Mouse (Mus musculus): ENCODE measurements around the gene Rpgrip1. TPM values are rescaled to one million over a fixed set of nuclear protein-coding genes. Genes with fewer than 3 reads are reported as not detected.
A peak's percentile ranks its signal among the peaks of the same experiment; 100 is the strongest.

Rpgrip1 gene
- polyA plus RNA-seq, 1 experiment from 2014 or later = 36.2 TPM

DNA sequence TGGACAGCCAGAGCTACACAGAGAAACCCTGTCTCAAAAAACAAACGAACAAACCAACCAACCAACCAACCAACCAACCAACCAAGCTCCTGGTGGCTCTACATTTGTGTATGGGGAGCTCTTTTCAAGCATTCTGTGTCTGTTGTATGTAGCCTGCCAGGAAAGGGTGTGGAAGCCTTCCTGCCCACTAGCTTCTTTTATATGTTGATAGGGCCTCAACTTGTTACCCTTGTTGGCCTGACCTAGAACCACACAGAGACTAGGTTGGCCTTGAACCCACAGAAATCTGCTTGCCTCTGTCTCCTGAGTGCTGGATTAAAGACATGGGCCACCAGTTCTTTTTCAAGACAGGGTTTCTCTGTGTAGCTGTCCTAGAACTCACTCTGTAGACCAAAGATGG, 3.6 kb downstream of the Rpgrip1 start:
- ATAC-seq = no peak
- H3K4me1 ChIP-seq (ENCODE audit: control insufficient read depth, insufficient read depth, low read depth, low read length) = peaks cover 2% of the 10 kb centered on the region
- H3K27me3 ChIP-seq (replicated peaks; ENCODE audit: control insufficient read depth, insufficient read depth, low read length) = no peaks in the 10 kb centered on the region
- no peaks in the 10 kb centered on the region for H3K36me3 ChIP-seq (ENCODE audit: control insufficient read depth, insufficient read depth, low read length)
- H3K27ac ChIP-seq (ENCODE audit: low read depth, low read length) = no peak overlapping the region
- WGBS = 71% methylated on average over 1 of the region's 1 CpGs
- H3K9ac ChIP-seq (ENCODE audit: low read depth, low read length) = no peak overlapping the region
- no peak overlapping the region for H3K4me2 ChIP-seq (ENCODE audit: low read length)
- H3K4me3 ChIP-seq (ENCODE audit: low read length) = no peak overlapping the region
- no peaks in the 10 kb centered on the region for H3K9me3 ChIP-seq (ENCODE audit: control insufficient read depth, low read length)

- H3K27ac ChIP-seq (ENCODE audit: low read depth, low read length) = no peak overlapping the region
- no peak overlapping the region for H3K4me3 ChIP-seq (ENCODE audit: low read length)
- H3K9me3 ChIP-seq (ENCODE audit: control insufficient read depth, low read length) = no peaks in the 10 kb centered on the region
- H3K9ac ChIP-seq (ENCODE audit: low read depth, low read length) = no peak overlapping the region
- ATAC-seq = no peak
- H3K27me3 ChIP-seq (replicated peaks; ENCODE audit: control insufficient read depth, insufficient read depth, low read length) = no peaks in the 10 kb centered on the region
- no peak overlapping the region for H3K4me2 ChIP-seq (ENCODE audit: low read length)
- 93% methylated on average over 5 of the region's 5 CpGs for WGBS
- no peaks in the 10 kb centered on the region for H3K36me3 ChIP-seq (ENCODE audit: control insufficient read depth, insufficient read depth, low read length)
- H3K4me1 ChIP-seq (ENCODE audit: control insufficient read depth, insufficient read depth, low read depth, low read length) = peaks cover 9% of the 10 kb centered on the region
Observed at GRCm38 (mm10) chr14:52117241-52117640, 6.7 kb downstream of the Rpgrip1 start.

DNA sequence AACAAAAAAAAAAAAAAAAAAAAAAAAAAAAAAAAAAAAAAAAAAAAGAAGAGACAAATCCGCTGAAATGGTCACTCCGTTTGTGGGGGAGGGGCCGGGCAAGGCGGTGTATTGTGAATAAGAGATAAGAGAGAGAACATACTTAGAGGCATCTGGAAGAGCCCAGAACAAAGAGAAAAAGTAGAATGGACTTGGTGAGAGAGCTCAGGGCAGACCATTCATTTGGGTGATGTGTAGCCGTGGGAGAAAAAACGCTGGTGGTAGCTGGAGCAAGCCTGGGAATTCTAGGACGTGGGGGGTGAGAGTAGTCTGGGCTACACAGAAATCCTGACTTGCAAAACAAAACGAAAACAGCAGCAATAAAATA, 7.9 kb downstream of the Rpgrip1 start:
- no peak overlapping the region; the same call in 1 of the 2 replicates for H3K9ac ChIP-seq (ENCODE audit: low read depth, low read length)
- no peaks in the 10 kb centered on the region for H3K9me3 ChIP-seq (ENCODE audit: control insufficient read depth, low read length)
- no peaks in the 10 kb centered on the region for H3K27me3 ChIP-seq (replicated peaks; ENCODE audit: control insufficient read depth, insufficient read depth, low read length)
- WGBS = 18% methylated on average over 8 of the region's 8 CpGs
- ATAC-seq = peak; percentile 46; the same call in 1 of the 2 replicates
- peak overlapping the region; percentile 95 for H3K4me2 ChIP-seq (ENCODE audit: low read length)
- peaks cover 9% of the 10 kb centered on the region for H3K4me1 ChIP-seq (ENCODE audit: control insufficient read depth, insufficient read depth, low read depth, low read length)
- peak overlapping the region; percentile 58 for H3K4me3 ChIP-seq (ENCODE audit: low read length)
- H3K36me3 ChIP-seq (ENCODE audit: control insufficient read depth, insufficient read depth, low read length) = no peaks in the 10 kb centered on the region
- peak overlapping the region; percentile 25; the same call in 1 of the 2 replicates for H3K27ac ChIP-seq (ENCODE audit: low read depth, low read length)

DNA sequence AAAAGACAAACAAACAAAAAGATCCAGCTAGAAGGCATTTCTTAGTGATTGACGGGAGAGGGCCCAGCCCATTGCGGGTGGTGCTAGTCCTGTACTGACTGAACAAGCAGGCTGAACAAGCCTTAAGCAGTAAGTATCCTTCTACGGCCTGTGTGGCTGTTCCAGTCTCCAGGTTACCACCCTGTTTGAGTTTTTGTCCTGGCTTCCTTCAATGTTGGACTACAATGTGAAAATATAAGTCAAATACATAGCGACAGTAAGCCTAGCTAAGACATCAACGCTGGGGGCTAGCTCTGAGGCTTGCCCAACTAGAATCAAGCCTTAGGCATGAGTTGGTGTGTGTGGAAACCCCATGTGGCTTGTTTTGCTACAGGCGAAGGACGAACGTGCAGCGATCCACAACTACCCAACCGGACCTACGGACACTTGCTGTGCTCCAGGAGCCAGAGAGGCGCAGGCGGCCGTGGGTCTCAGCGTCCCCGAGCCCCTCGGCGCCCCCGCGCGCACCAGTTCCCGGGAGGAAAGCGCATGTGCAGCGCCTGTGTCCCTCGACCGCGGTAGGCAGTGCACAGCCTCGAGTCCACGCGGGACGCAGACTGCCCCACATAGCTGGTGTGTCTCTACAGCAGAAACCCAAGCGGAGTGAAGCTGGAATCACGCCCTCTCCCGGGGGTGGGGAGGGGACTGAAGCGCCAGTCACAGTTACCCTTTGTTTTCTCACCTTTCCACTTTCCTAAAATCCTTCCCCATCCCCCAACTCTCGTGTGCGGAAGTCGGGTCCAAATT, 8.5 kb downstream of the Rpgrip1 start:
- Histone ChIP-seq H3K27ac (ENCODE audit: low read depth, low read length) (peak overlapping the region; percentile 85), H3K36me3 (ENCODE audit: control insufficient read depth, insufficient read depth, low read length) (no peaks in the 10 kb centered on the region), H3K4me1 (ENCODE audit: control insufficient read depth, insufficient read depth, low read depth, low read length) (peaks cover 9% of the 10 kb centered on the region), H3K4me2 (ENCODE audit: low read length) (peak overlapping the region; percentile 95), H3K27me3 (replicated peaks; ENCODE audit: control insufficient read depth, insufficient read depth, low read length) (no peaks in the 10 kb centered on the region), H3K4me3 (ENCODE audit: low read length) (peak overlapping the region; percentile 58), H3K9me3 (ENCODE audit: control insufficient read depth, low read length) (no peaks in the 10 kb centered on the region), H3K9ac (ENCODE audit: low read depth, low read length) (peak overlapping the region; percentile 79)
- WGBS = under 1% methylated on average over 38 of the region's 38 CpGs
- ATAC-seq = peak; percentile 89

GRCm38 (mm10) chr14:52120169-52120568, 9.7 kb downstream of the Rpgrip1 start:
- WGBS = 63% methylated on average over 7 of the region's 7 CpGs
- H3K4me1 ChIP-seq (ENCODE audit: control insufficient read depth, insufficient read depth, low read depth, low read length) = peaks cover 9% of the 10 kb centered on the region
- H3K9ac ChIP-seq (ENCODE audit: low read depth, low read length) = peak overlapping the region; percentile 27; the same call in 1 of the 2 replicates
- no peaks in the 10 kb centered on the region for H3K9me3 ChIP-seq (ENCODE audit: control insufficient read depth, low read length)
- H3K27me3 ChIP-seq (replicated peaks; ENCODE audit: control insufficient read depth, insufficient read depth, low read length) = no peaks in the 10 kb centered on the region
- no peak for ATAC-seq
- peak overlapping the region; percentile 95 for H3K4me2 ChIP-seq (ENCODE audit: low read length)
- peak overlapping the region; percentile 58 for H3K4me3 ChIP-seq (ENCODE audit: low read length)
- peak overlapping the region; percentile 85; the same call in 1 of the 2 replicates for H3K27ac ChIP-seq (ENCODE audit: low read depth, low read length)
- H3K36me3 ChIP-seq (ENCODE audit: control insufficient read depth, insufficient read depth, low read length) = no peaks in the 10 kb centered on the region

DNA sequence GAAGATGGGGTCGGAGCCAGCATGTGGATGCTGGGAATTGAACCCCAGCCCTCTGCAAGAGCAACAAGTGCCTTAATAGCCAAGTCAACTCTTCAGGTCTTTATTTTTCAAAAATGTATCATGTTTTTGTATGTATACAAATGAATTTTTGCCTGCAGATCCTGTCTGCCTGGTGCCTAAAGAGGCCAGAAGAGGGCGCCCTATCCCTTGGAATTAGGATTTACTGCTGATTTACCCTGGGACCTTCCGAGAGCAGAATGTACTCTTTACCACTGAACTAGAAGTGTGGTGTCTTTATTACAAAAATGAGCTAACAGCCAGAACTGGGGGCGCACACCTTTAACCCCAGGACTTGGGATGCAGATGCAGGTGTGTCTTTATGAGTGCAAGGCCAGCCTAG, 13.4 kb downstream of the Rpgrip1 start:
- Histone ChIP-seq H3K27ac (ENCODE audit: low read depth, low read length) (no peak overlapping the region), H3K4me3 (ENCODE audit: low read length) (no peak overlapping the region), H3K9ac (ENCODE audit: low read depth, low read length) (no peak overlapping the region), H3K4me2 (ENCODE audit: low read length) (no peak overlapping the region), H3K4me1 (ENCODE audit: control insufficient read depth, insufficient read depth, low read depth, low read length) (peaks cover 6% of the 10 kb centered on the region), H3K36me3 (ENCODE audit: control insufficient read depth, insufficient read depth, low read length) (no peaks in the 10 kb centered on the region), H3K9me3 (ENCODE audit: control insufficient read depth, low read length) (no peaks in the 10 kb centered on the region), H3K27me3 (replicated peaks; ENCODE audit: control insufficient read depth, insufficient read depth, low read length) (no peaks in the 10 kb centered on the region)
- ATAC-seq = no peak; the same call in 1 of the 2 replicates
- WGBS = 25% methylated on average over 4 of the region's 4 CpGs

DNA sequence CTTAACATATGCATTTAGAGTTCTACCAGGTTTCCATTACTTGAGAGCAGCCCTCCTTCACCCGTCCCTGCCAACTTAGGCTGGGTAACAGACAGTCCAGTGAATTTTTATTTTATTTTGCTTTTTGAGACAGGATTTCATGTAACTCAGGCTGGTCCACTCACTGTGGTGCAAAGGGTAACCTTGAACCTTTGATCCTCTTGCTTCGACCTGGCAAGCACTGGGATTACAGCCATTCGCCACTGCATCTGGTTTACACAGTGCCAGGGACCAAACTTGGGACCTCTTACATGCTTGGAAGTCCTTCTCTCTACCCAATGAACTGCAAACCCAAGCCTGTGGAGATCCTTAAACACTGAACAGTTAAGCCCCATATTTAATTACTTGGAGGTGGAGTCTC, 14.1 kb downstream of the Rpgrip1 start:
- WGBS = 93% methylated on average over 3 of the region's 3 CpGs

DNA sequence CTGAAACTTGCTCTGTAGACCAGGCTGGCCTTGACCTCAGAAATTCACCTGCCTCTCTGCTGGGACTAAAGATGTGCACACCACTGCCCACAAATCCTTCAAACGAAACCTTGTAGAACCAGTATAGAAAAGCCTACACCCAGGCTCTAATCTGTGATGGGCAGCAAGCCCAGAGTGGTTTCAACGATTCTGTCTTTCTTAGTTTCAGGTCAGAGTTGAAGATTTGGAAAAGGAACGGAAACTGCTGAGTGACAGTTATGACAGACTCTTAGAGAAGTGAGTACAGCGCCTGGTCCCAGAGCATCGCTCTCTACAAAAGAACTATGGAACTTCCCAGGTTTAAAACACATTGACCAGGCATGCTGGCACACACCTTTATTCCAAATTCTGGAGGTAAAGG, 23.1 kb downstream of the Rpgrip1 start:
- ATAC-seq = no peak
- WGBS = 81% methylated on average over 5 of the region's 5 CpGs
- Histone ChIP-seq H3K27ac (ENCODE audit: low read depth, low read length) (no peak overlapping the region), H3K27me3 (replicated peaks; ENCODE audit: control insufficient read depth, insufficient read depth, low read length) (no peaks in the 10 kb centered on the region), H3K4me1 (ENCODE audit: control insufficient read depth, insufficient read depth, low read depth, low read length) (no peaks in the 10 kb centered on the region), H3K36me3 (ENCODE audit: control insufficient read depth, insufficient read depth, low read length) (no peaks in the 10 kb centered on the region), H3K9ac (ENCODE audit: low read depth, low read length) (no peak overlapping the region), H3K4me3 (ENCODE audit: low read length) (no peak overlapping the region), H3K9me3 (ENCODE audit: control insufficient read depth, low read length) (no peaks in the 10 kb centered on the region), H3K4me2 (ENCODE audit: low read length) (no peak overlapping the region)

More for the DNA sequence above, 14.1 kb downstream of the Rpgrip1 start:
- Histone ChIP-seq H3K27ac (ENCODE audit: low read depth, low read length) (no peak overlapping the region), H3K4me2 (ENCODE audit: low read length) (no peak overlapping the region), H3K4me3 (ENCODE audit: low read length) (no peak overlapping the region), H3K4me1 (ENCODE audit: control insufficient read depth, insufficient read depth, low read depth, low read length) (peaks cover 6% of the 10 kb centered on the region), H3K9me3 (ENCODE audit: control insufficient read depth, low read length) (no peaks in the 10 kb centered on the region), H3K36me3 (ENCODE audit: control insufficient read depth, insufficient read depth, low read length) (no peaks in the 10 kb centered on the region), H3K27me3 (replicated peaks; ENCODE audit: control insufficient read depth, insufficient read depth, low read length) (no peaks in the 10 kb centered on the region), H3K9ac (ENCODE audit: low read depth, low read length) (no peak overlapping the region)
- no peak for ATAC-seq

DNA sequence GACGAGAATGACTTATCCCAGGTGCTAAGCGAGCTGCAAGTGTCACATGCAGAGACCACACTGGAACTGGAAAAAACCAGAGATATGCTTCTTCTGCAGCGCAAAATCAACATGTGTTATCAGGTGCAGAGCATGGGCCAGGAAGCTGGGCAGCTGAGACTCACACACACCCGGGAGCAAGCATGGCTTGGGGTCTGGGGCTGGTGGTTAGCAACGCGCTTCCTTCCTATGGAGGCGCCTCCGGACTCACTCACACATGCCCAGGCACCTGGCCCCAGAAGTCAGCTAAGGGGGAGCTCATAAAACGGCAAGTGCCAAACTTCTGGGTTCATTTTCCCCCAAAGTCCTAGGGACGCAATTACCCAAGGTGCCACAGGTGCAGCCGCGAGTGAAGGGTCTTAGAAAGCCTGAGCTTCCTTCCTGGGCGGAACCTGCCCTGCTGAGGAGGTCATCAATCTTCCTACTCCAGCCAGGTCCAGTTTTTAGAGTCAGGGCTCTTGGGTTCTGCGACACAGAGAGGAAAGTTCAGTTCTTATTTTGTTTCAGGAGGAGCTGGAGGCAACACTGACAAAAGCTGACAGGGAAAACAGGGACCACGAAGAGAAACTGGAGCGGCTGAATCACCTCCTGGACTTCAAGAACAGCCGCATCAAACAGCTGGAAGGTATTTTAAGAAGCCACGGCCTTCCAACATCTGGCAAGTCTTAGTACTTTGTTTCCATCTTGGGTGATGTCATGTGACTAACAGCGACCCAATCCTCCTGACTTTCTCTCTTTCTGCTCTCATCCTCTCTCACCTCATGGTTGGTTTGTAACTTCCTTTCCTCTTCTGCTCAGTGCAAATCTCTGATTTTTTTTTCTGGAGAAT, 30.3 kb downstream of the Rpgrip1 start:
- ATAC-seq = no peak
- 74% methylated on average over 19 of the region's 19 CpGs for WGBS
- no peaks in the 10 kb centered on the region for H3K27me3 ChIP-seq (replicated peaks; ENCODE audit: control insufficient read depth, insufficient read depth, low read length)
- no peaks in the 10 kb centered on the region for H3K9me3 ChIP-seq (ENCODE audit: control insufficient read depth, low read length)
- H3K27ac ChIP-seq (ENCODE audit: low read depth, low read length) = no peak overlapping the region
- no peak overlapping the region for H3K4me3 ChIP-seq (ENCODE audit: low read length)
- H3K4me1 ChIP-seq (ENCODE audit: control insufficient read depth, insufficient read depth, low read depth, low read length) = no peaks in the 10 kb centered on the region
- no peak overlapping the region for H3K4me2 ChIP-seq (ENCODE audit: low read length)
- H3K36me3 ChIP-seq (ENCODE audit: control insufficient read depth, insufficient read depth, low read length) = no peaks in the 10 kb centered on the region
- H3K9ac ChIP-seq (ENCODE audit: low read depth, low read length) = no peak overlapping the region
